Mouse (Mus musculus): Measurements from ENCODE around the gene Clpx. TPM values are rescaled to one million over a fixed set of nuclear protein-coding genes. Genes with fewer than 3 reads are reported as not detected.

Clpx gene
- polyA plus RNA-seq, 1 experiment from 2014 or later, result 37.2 TPM

DNA sequence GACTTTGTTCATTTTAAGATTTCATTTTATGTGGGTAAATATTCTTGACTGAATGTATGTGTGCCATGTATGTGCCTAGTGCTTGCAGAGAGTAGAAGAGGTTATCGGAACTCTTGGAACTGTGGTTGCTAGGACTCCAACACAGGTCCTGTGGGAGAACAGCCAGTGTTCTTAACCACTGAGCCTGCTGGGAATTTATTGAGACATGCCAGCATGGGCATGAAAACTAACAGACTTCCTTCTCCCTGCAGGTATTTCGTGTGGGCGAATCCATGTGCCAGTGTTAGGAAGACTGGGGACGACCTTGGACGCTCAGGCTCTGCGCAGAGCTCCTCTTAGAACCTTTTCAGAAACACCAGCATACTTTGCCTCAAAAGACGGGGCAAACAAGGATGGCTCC lies 5.6 kb downstream of the Clpx start:
- 97% methylated on average over 7 of the region's 7 CpGs for WGBS
- Histone ChIP-seq H3K36me3 (ENCODE audit: control insufficient read depth, insufficient read depth, low read length) (peaks cover 17% of the 10 kb centered on the region), H3K4me1 (ENCODE audit: control insufficient read depth, insufficient read depth, low read depth, low read length) (peaks cover 8% of the 10 kb centered on the region), H3K4me3 (ENCODE audit: low read length) (no peak overlapping the region), H3K27me3 (replicated peaks; ENCODE audit: control insufficient read depth, insufficient read depth, low read length) (no peaks in the 10 kb centered on the region), H3K9ac (ENCODE audit: low read depth, low read length) (no peak overlapping the region), H3K4me2 (ENCODE audit: low read length) (no peak overlapping the region), H3K9me3 (ENCODE audit: control insufficient read depth, low read length) (no peaks in the 10 kb centered on the region), H3K27ac (ENCODE audit: low read depth, low read length) (no peak overlapping the region)
- no peak for ATAC-seq

DNA sequence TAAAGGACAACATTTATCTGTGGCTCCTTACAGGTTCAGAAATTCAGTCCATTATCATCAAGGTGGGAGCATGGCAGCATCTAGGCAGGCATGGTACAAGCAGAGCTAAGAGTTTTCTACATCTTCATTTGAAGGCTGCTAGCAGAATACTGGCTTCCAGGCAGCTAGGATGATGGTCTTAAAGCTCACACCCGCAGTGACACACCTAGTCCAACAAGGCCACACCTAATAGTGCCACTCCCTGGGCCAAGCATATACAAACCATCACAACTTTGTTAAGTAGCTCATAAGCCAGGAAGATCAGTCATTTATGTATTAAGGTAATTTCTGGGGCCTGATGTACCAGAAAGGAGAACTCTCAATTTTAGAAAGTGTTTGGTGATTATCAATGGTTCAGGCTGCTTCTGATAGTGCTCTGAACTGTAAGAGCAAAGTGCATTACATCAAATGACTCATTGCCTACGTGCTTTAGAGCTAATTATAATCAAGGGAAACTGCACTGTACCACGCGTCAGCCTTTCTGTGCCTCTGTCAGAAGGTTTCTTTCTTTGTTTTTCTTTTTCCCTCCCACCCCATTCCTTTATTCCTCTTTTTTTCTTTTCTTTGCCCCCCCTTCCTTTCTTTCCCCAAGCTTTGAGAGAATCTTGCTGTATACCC lies 8.4 kb downstream of the Clpx start:
- WGBS, result 95% methylated on average over 4 of the region's 4 CpGs
- Histone ChIP-seq H3K9me3 (ENCODE audit: control insufficient read depth, low read length) (no peaks in the 10 kb centered on the region), H3K36me3 (ENCODE audit: control insufficient read depth, insufficient read depth, low read length) (peaks cover 17% of the 10 kb centered on the region), H3K27me3 (replicated peaks; ENCODE audit: control insufficient read depth, insufficient read depth, low read length) (no peaks in the 10 kb centered on the region), H3K4me1 (ENCODE audit: control insufficient read depth, insufficient read depth, low read depth, low read length) (no peaks in the 10 kb centered on the region), H3K4me2 (ENCODE audit: low read length) (no peak overlapping the region), H3K4me3 (ENCODE audit: low read length) (no peak overlapping the region), H3K9ac (ENCODE audit: low read depth, low read length) (no peak overlapping the region), H3K27ac (ENCODE audit: low read depth, low read length) (no peak overlapping the region)
- no peak for ATAC-seq

GRCm38 (mm10) chr9:65303586-65303985 lies 9.5 kb downstream of the Clpx start:
- H3K9ac ChIP-seq (ENCODE audit: low read depth, low read length), result no peak overlapping the region
- 98% methylated on average over 4 of the region's 4 CpGs for WGBS
- no peaks in the 10 kb centered on the region for H3K27me3 ChIP-seq (replicated peaks; ENCODE audit: control insufficient read depth, insufficient read depth, low read length)
- H3K4me3 ChIP-seq (ENCODE audit: low read length), result no peak overlapping the region
- H3K27ac ChIP-seq (ENCODE audit: low read depth, low read length), result no peak overlapping the region
- peaks cover 15% of the 10 kb centered on the region for H3K36me3 ChIP-seq (ENCODE audit: control insufficient read depth, insufficient read depth, low read length)
- H3K4me2 ChIP-seq (ENCODE audit: low read length), result no peak overlapping the region
- ATAC-seq, result no peak
- H3K4me1 ChIP-seq (ENCODE audit: control insufficient read depth, insufficient read depth, low read depth, low read length), result no peaks in the 10 kb centered on the region
- H3K9me3 ChIP-seq (ENCODE audit: control insufficient read depth, low read length), result no peaks in the 10 kb centered on the region

GRCm38 (mm10) chr9:65304300-65304699 lies 10.2 kb downstream of the Clpx start:
- no peak overlapping the region for H3K9ac ChIP-seq (ENCODE audit: low read depth, low read length)
- 77% methylated on average over 4 of the region's 4 CpGs for WGBS
- no peak overlapping the region for H3K27ac ChIP-seq (ENCODE audit: low read depth, low read length)
- no peak overlapping the region for H3K4me2 ChIP-seq (ENCODE audit: low read length)
- no peaks in the 10 kb centered on the region for H3K4me1 ChIP-seq (ENCODE audit: control insufficient read depth, insufficient read depth, low read depth, low read length)
- H3K4me3 ChIP-seq (ENCODE audit: low read length), result no peak overlapping the region
- no peaks in the 10 kb centered on the region for H3K9me3 ChIP-seq (ENCODE audit: control insufficient read depth, low read length)
- ATAC-seq, result no peak
- no peaks in the 10 kb centered on the region for H3K27me3 ChIP-seq (replicated peaks; ENCODE audit: control insufficient read depth, insufficient read depth, low read length)
- peaks cover 17% of the 10 kb centered on the region for H3K36me3 ChIP-seq (ENCODE audit: control insufficient read depth, insufficient read depth, low read length)

GRCm38 (mm10) chr9:65306672-65307071 lies 12.6 kb downstream of the Clpx start:
- Histone ChIP-seq H3K9me3 (ENCODE audit: control insufficient read depth, low read length) (no peaks in the 10 kb centered on the region), H3K4me3 (ENCODE audit: low read length) (no peak overlapping the region), H3K36me3 (ENCODE audit: control insufficient read depth, insufficient read depth, low read length) (peaks cover 16% of the 10 kb centered on the region), H3K27me3 (replicated peaks; ENCODE audit: control insufficient read depth, insufficient read depth, low read length) (no peaks in the 10 kb centered on the region), H3K4me1 (ENCODE audit: control insufficient read depth, insufficient read depth, low read depth, low read length) (no peaks in the 10 kb centered on the region), H3K27ac (ENCODE audit: low read depth, low read length) (no peak overlapping the region), H3K4me2 (ENCODE audit: low read length) (no peak overlapping the region), H3K9ac (ENCODE audit: low read depth, low read length) (no peak overlapping the region)
- WGBS, result 96% methylated on average over 2 of the region's 2 CpGs
- ATAC-seq, result no peak

DNA sequence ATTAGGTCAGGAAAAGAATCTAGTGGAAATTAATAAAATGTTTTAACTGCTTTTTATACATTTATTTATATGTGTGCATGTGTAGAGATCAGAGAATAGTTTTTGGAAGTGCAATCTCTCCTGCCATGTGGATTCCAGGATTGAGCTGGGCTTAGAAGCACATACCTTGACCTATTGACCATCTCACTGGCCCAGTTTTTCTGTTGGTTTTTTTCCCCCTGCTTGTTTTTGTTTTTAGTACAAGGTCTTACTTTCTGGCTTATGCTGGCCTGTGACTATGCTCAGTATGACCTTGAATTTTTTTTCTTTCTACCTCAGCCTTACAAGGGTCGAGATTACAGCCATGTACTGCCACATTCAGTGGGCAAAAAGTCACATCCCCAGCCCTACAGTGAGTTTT lies 14.0 kb downstream of the Clpx start:
- H3K36me3 ChIP-seq (ENCODE audit: control insufficient read depth, insufficient read depth, low read length), result peaks cover 21% of the 10 kb centered on the region
- 97% methylated on average over 1 of the region's 1 CpGs for WGBS

DNA sequence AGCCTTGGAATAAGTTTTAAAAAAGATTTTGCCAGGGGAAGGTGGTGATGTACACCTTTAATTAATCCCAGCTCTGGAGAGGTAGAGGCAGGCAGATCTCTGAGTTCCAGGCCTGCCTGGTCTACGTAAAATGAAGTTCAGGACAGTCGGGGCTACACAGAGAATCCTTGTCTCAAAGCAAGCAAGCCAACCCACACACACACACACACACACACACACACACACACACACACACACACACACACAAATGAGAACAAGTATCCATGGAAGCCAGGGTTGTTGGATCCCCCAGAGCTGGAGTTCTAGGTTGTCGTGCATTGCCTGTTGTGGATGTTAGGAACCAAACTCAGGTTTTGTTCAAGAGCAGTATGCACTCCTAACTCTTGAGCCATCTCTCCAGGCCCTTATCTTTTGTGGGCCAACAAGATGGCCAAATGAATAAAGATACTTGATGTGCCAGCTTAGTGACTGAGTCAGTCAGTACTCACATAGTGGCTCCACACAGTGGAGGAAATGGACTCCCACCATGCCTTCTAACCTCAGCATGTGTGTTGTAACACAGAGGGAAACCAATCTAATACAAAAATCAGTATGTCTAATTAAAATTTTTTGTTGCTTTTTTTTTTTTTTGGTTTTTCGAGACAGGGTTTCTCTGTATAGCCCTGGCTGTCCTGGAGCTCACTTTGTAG lies 18.8 kb downstream of the Clpx start:
- Histone ChIP-seq H3K36me3 (ENCODE audit: control insufficient read depth, insufficient read depth, low read length) (peaks cover 26% of the 10 kb centered on the region), H3K9me3 (ENCODE audit: control insufficient read depth, low read length) (no peaks in the 10 kb centered on the region), H3K27me3 (replicated peaks; ENCODE audit: control insufficient read depth, insufficient read depth, low read length) (no peaks in the 10 kb centered on the region), H3K4me2 (ENCODE audit: low read length) (no peak overlapping the region), H3K4me3 (ENCODE audit: low read length) (no peak overlapping the region), H3K9ac (ENCODE audit: low read depth, low read length) (no peak overlapping the region), H3K27ac (ENCODE audit: low read depth, low read length) (no peak overlapping the region), H3K4me1 (ENCODE audit: control insufficient read depth, insufficient read depth, low read depth, low read length) (no peaks in the 10 kb centered on the region)
- WGBS, result 97% methylated on average over 4 of the region's 4 CpGs
- no peak for ATAC-seq

More for the DNA sequence above, 14.0 kb downstream of the Clpx start:
- no peak for ATAC-seq
- H3K4me3 ChIP-seq (ENCODE audit: low read length), result no peak overlapping the region
- H3K9ac ChIP-seq (ENCODE audit: low read depth, low read length), result no peak overlapping the region
- H3K4me1 ChIP-seq (ENCODE audit: control insufficient read depth, insufficient read depth, low read depth, low read length), result no peaks in the 10 kb centered on the region
- no peak overlapping the region for H3K4me2 ChIP-seq (ENCODE audit: low read length)
- no peak overlapping the region for H3K27ac ChIP-seq (ENCODE audit: low read depth, low read length)
- no peaks in the 10 kb centered on the region for H3K9me3 ChIP-seq (ENCODE audit: control insufficient read depth, low read length)
- no peaks in the 10 kb centered on the region for H3K27me3 ChIP-seq (replicated peaks; ENCODE audit: control insufficient read depth, insufficient read depth, low read length)

DNA sequence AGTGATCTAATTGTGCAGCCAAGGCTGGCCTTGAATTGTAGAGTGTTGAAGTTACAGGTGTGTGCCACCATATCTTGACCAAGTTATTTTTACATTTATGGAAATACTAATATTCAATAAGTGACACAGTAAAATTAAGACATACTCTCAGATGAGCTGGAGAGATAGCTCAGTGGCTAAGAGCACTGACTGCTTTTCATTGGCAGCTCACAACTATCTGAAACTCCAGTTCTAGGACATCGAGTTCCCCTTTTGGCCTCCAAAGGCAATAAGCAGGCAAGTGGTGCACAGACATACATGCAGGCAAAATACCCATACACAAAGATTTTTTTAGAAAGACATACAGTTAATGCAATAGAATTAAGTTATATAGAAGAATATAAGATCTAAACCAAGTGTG lies 19.8 kb downstream of the Clpx start:
- H3K27me3 ChIP-seq (replicated peaks; ENCODE audit: control insufficient read depth, insufficient read depth, low read length), result no peaks in the 10 kb centered on the region
- no peaks in the 10 kb centered on the region for H3K9me3 ChIP-seq (ENCODE audit: control insufficient read depth, low read length)
- no peak for ATAC-seq
- H3K9ac ChIP-seq (ENCODE audit: low read depth, low read length), result no peak overlapping the region
- H3K27ac ChIP-seq (ENCODE audit: low read depth, low read length), result no peak overlapping the region
- WGBS, result 97% methylated on average over 1 of the region's 1 CpGs
- peaks cover 27% of the 10 kb centered on the region for H3K36me3 ChIP-seq (ENCODE audit: control insufficient read depth, insufficient read depth, low read length)
- H3K4me1 ChIP-seq (ENCODE audit: control insufficient read depth, insufficient read depth, low read depth, low read length), result no peaks in the 10 kb centered on the region
- H3K4me2 ChIP-seq (ENCODE audit: low read length), result no peak overlapping the region
- no peak overlapping the region for H3K4me3 ChIP-seq (ENCODE audit: low read length)

DNA sequence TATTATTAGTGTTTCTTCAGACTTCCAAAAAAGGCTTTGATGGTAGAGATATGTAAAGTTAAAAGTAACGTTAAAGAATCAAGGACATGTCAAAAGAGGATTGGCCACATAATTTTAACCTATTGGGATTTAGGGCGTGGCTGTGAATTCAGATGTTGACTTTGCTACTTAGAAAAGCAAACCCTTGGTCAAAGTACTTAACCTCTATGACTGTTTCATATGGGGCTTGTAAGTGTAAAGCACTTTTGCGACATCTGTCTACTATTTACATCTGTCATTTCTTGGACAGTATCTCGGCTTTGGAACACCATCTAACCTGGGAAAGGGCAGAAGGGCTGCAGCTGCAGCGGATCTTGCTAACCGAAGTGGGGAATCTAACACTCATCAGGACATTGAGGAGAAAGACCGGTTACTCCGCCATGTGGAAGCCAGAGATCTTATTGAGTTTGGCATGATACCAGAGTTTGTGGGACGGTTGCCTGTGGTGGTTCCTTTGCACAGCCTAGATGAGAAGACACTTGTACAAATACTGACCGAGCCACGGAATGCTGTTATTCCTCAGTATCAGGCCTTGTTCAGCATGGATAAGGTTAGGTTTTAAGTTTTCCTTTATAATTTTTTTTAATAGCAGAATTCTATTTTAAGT lies 28.3 kb downstream of the Clpx start:
- Histone ChIP-seq H3K4me2 (ENCODE audit: low read length) (no peak overlapping the region), H3K27ac (ENCODE audit: low read depth, low read length) (no peak overlapping the region), H3K9ac (ENCODE audit: low read depth, low read length) (no peak overlapping the region), H3K4me1 (ENCODE audit: control insufficient read depth, insufficient read depth, low read depth, low read length) (no peaks in the 10 kb centered on the region), H3K27me3 (replicated peaks; ENCODE audit: control insufficient read depth, insufficient read depth, low read length) (no peaks in the 10 kb centered on the region), H3K36me3 (ENCODE audit: control insufficient read depth, insufficient read depth, low read length) (peaks cover 27% of the 10 kb centered on the region), H3K4me3 (ENCODE audit: low read length) (no peak overlapping the region), H3K9me3 (ENCODE audit: control insufficient read depth, low read length) (no peaks in the 10 kb centered on the region)
- no peak for ATAC-seq
- WGBS, result 91% methylated on average over 11 of the region's 11 CpGs
